Mouse (Mus musculus) olfactory bulb, adult 2 months (tissue): Measurements from ENCODE around the gene Spns2. TPM values are rescaled to one million over a fixed set of nuclear protein-coding genes. Genes with fewer than 3 reads are reported as not detected.

Experiments used
- H3K27ac ChIP-seq: fragments of 200-500 bp; 2 replicates; pipeline ENCODE4 v1.5.1; 2012; ENCODE audit warnings: low read depth, low read length; ENCODE audit not compliant: insufficient read depth
- H3K4me1 ChIP-seq: fragments of 200-500 bp; 2 replicates; pipeline ENCODE4 v1.6.1; 2012; ENCODE audit warnings: low read length; ENCODE audit not compliant: control insufficient read depth, insufficient read depth
- H3K4me3 ChIP-seq: fragments of 200-500 bp; 2 replicates; pipeline ENCODE4 v1.5.1; 2012; ENCODE audit warnings: mild to moderate bottlenecking, low read depth, low read length, moderate library complexity; ENCODE audit not compliant: insufficient read depth
- CTCF ChIP-seq: fragments of 200-500 bp; IDR thresholded peaks from 2 replicates; pipeline ENCODE4 v1.5.1; 2012; ENCODE audit warnings: low read depth, mild to moderate bottlenecking, low read length, moderate library complexity; ENCODE audit not compliant: insufficient read depth
- POLR2A ChIP-seq: fragments of 200-500 bp; IDR thresholded peaks from 2 replicates; pipeline ENCODE4 v1.6.1; 2012; ENCODE audit warnings: mild to moderate bottlenecking, low read depth, low read length, moderate library complexity; ENCODE audit not compliant: insufficient read depth
- WGBS: fragments of 180-500 bp; shearing (Covaris S2); methylation state at CpG from one replicate; pipeline ENCODE4 v1.1.7; 2018; 5-methylcytosine and 5-hydroxymethylcytosine counted together
- polyA plus RNA-seq: library from polyadenylated mRNA; stranded (reverse); fragments of >200 nt; gene quantifications from 2 replicates; pipeline ENCODE4 v1.2.4, GENCODE M21; 2012; ENCODE audit warnings: low replicate concordance; ENCODE audit not compliant: missing spikeins, insufficient read depth, insufficient read length

The Spns2 gene
- polyA plus RNA-seq, 1 experiment: not detected

DNA sequence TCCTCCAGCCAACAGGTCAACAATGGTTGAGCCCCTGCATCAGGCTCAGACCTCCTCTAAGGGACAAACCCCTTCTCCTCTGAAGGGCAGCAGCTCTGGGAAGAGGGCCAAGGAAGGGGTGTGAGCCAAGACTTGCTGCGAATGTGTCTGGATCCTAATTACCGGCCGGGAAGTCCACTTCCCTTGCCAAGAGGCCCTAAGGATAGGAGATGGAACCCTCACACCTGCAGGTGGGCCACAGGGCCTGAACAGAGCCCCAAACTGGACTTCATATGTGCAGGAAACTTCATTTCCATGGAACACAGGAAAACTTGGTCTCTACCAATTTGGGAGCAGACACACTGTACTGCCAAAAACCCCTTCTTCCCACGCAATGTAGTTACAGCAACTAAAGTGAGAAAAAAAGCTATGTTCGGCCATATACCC, 32.9 kb upstream of the Spns2 start:
- H3K4me1 ChIP-seq: peaks cover 4% of the 10 kb centered on the region
- no peak overlapping the region for H3K4me3 ChIP-seq
- H3K27ac ChIP-seq: no peak overlapping the region
- TF ChIP-seq CTCF (no peak), POLR2A (no peak)
- 43% methylated on average over 5 of the region's 5 CpGs for WGBS

DNA sequence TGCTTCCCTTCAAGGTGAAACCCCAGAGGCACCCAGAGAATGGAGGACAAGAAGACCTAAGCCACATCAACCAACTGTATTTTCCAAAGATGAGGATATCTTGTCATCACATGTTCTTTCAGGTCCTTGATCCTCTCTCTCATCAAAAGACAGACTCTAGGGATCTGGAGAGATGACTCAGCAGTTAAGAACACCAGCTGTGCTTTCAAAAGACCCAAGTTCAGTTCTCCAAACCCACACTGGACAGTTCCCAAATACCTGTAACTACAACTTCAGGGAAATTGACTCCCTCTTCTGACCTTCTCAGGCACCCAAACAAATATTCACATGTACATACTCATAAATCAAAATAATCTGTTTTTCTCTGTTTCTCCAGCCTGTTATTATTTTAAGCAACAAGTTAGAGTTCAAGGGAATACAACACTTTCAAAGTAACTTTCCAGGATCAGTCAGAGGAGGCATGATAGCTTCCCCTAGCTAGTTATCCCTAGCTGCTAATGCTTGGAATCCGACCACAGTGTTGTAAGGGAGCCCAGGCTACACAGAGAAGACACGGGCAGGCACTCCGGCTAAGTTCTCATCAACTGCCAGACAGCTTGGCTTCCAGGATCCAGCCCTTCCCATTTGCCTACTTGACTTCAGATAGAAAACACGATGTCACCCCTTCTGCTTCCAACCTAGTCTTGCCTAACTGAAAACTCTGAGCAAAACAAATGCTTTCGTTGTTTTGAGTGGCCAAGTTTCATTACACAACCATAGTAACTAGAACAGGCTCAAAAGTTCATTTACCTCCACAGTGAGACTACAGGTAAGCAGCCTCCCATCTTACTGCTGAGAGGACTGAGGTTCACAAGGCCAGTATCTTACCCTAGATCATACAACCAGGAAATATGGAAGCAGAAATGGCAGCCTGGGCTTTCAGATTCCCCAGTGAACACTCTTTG, 32.2 kb upstream of the Spns2 start:
- no peak for TF ChIP-seq CTCF
- Histone ChIP-seq H3K4me1 (peaks cover 4% of the 10 kb centered on the region), H3K4me3 (no peak overlapping the region), H3K27ac (no peak overlapping the region)
- 60% methylated on average over 5 of the region's 5 CpGs for WGBS

DNA sequence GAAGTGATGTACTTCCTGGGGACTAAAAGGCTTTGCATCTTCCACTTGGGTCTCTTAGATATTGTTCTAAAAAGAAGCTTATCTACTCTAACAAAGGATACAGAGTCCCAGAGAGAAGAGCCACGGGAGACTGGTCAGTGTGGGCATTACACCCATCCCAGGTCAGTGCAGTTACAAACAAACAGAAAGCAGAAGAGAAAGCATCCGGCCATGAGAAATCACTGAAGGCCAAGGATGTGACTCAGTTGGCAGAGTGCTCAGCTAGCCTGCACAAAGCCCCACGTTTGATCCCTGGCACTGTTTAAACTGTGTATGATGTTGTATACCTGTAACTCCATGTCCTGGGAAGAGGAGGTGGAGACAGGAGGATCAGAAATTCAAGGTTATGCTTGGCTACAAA, 30.2 kb upstream of the Spns2 start:
- no peak overlapping the region for H3K4me3 ChIP-seq
- H3K27ac ChIP-seq: no peak overlapping the region
- 68% methylated on average over 3 of the region's 3 CpGs for WGBS
- peaks cover 4% of the 10 kb centered on the region for H3K4me1 ChIP-seq
- TF ChIP-seq CTCF (no peak), POLR2A (no peak)

DNA sequence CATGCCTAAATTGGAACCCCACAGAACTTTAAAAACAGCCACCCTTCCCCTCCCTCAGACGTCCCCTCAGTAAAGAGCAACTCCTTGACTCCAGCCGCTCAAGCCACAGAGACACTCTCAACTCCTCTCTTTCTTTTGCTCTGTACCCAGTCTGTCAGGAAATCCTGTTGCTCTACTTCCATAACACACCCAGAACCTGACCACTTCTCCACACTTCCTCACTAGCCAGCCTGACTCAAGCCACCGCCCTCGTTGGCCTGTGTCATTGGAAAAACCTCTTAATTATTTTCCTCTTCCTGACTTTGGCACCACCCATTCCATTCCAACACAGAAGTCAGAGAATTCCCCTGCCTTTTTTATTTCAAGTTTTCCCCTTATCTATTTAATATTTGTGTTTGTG, 29.5 kb upstream of the Spns2 start:
- Histone ChIP-seq H3K4me1 (peaks cover 4% of the 10 kb centered on the region), H3K27ac (no peak overlapping the region), H3K4me3 (no peak overlapping the region)
- TF ChIP-seq CTCF (no peak), POLR2A (no peak)
- WGBS: 78% methylated on average over 4 of the region's 4 CpGs

DNA sequence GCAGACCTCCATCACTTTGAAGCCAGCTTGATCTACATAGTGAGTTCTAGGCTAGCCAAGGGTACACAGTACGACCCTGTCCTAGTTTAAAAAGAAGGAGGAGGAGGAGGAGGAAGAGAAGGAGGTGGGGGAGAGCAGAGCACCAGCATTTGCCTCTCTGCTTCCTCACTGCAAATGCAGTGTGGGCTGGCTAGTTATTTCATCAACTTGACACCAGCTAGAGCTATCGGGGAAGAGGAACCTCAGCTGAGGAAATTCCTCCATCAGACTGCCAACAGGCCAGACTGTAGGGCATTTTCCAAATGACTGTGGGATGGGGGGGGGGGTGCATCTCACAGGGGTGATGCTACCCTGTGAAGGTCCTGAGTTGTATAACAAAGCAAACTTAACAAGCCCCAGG, 28.7 kb upstream of the Spns2 start:
- WGBS: 35% methylated on average over 2 of the region's 2 CpGs
- TF ChIP-seq CTCF (no peak), POLR2A (no peak)

DNA sequence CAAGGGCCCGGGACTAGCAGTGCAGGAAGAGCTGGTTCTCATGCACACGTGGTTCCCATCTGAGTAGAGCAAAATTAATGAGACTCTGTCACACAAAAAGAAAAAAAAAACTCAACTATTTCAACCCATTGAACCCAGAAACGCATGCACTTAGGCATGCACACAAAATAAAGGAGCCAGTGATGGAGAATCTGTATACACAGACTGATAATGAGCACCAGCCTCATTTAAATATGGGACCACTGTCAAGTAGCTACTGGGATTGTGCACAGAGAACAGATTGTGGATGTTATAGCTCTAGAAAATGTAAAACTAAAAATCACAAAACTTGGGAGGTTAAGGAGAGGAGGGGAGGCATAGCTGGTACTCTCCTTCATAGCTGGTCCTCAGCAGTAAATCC, 25.3 kb upstream of the Spns2 start:
- no peaks in the 10 kb centered on the region; the same call in 1 of the 2 replicates for H3K4me1 ChIP-seq
- 50% methylated on average over 3 of the region's 3 CpGs for WGBS
- no peak overlapping the region for H3K27ac ChIP-seq
- no peak overlapping the region for H3K4me3 ChIP-seq
- TF ChIP-seq POLR2A: no peak
- TF ChIP-seq CTCF: no peak

More for the DNA sequence above, 28.7 kb upstream of the Spns2 start:
- Histone ChIP-seq H3K27ac (no peak overlapping the region), H3K4me3 (no peak overlapping the region), H3K4me1 (peaks cover 4% of the 10 kb centered on the region)

DNA sequence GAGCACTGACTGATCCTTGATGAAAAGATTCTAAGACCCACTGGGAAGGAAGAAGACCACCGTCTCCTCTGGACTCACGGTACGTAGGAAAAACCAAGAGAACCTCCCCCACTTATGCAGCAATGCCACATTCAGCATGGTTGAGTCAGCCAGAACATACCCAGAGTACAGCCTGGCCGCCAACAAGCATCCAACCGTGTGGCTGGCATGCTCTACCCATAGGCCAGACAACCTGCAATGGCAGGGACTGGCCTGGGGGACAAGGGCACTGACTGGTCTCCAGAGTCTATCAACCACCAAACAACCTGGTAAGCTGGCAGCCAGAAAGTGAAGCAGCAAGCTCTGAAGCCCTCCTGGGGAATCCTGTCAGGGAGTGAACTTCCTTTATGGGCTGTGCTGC, 18.9 kb upstream of the Spns2 start:
- peaks cover 12% of the 10 kb centered on the region for H3K4me1 ChIP-seq
- H3K27ac ChIP-seq: no peak overlapping the region
- TF ChIP-seq POLR2A (no peak), CTCF (no peak)
- no peak overlapping the region for H3K4me3 ChIP-seq
- WGBS: 90% methylated on average over 5 of the region's 5 CpGs

DNA sequence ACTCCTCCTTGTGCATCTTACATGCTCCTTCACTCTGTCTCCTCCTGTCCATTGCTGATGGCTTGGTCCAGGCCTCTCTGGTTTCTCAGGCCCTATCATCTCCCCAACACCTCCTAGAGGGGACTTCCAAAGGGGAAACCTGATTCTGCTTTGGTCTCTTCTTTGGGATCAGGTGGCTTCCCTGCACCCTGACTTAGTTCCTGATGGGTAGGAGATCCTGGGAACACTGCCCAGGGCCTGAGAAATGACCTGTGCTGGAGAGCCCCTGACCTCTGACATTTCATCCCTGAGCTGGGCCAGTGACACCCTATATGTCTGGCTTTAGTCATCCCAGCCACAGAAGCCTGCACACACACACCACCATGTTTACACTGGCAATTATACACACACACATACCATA, 17.9 kb upstream of the Spns2 start:
- no peak overlapping the region for H3K27ac ChIP-seq
- peaks cover 20% of the 10 kb centered on the region for H3K4me1 ChIP-seq
- TF ChIP-seq POLR2A: no peak
- no peak for TF ChIP-seq CTCF
- H3K4me3 ChIP-seq: no peak overlapping the region

DNA sequence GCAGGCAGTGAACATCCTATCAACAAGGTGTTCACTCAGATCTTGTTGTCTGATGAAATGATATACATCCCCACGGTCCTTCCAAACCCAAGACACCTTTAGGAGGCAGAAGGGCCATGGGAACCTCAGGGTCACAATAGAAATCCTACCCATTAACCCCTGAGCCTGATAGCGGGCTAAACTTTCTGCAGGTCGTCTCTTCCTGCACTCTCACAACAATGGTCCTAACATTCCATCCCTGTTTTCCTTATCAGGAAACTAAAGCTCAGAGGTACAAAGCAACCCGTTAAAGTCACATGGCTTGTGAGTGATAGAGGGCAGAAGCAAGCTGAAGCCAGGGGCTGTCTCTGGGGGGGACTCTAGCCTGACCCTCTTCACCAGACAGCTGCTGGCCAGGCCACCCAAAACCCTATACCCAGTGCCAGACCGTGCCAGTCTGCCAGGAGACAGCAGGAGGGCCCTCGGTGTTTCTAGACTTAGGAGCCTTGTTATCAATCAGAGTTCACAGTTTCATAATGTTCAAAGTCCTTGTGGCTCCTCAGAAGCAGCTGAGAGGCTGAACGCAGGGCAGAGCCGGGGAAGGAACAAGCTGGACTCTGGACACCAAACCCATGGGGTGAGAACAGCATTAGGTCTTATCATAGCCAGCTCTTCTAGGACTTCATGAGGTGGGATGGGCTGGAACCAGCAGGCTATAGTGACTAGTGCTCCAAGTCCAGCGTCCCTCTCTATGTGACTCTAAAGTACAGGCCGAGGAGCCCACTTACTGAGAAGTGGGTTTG, 14.5 kb upstream of the Spns2 start:
- Histone ChIP-seq H3K27ac (no peak overlapping the region), H3K4me3 (no peak overlapping the region), H3K4me1 (peaks cover 39% of the 10 kb centered on the region)
- TF ChIP-seq POLR2A (no peak), CTCF (no peak)
- 74% methylated on average over 10 of the region's 10 CpGs for WGBS
